Mouse (Mus musculus): ENCODE data around the gene Zfhx2. TPM values are rescaled to one million over a fixed set of nuclear protein-coding genes. Genes with fewer than 3 reads are reported as not detected.

Gene Zfhx2
- total and polyA plus RNA-seq, 3 experiments = 0.07 to 0.59 (median 0.30) TPM

- in situ Hi-C loops (cut with MboI; ENCODE audit: low pct_ligation_motif_present, low pct_unique_long_range_greater_than_20kb, low sequenced_read_pairs) = no loop called here
- H3K36me3 ChIP-seq (replicated peaks in 1 of 2; ENCODE audit: control insufficient read depth in 1 of 2, insufficient read depth in 1 of 2, low read length in 1 of 2) = peaks cover 41 to 57% of the 10 kb centered on the region in 2 experiments
Observed at GRCm38 (mm10) chr14:55104365-55104764, 12.2 kb upstream of the Zfhx2 start.

DNA sequence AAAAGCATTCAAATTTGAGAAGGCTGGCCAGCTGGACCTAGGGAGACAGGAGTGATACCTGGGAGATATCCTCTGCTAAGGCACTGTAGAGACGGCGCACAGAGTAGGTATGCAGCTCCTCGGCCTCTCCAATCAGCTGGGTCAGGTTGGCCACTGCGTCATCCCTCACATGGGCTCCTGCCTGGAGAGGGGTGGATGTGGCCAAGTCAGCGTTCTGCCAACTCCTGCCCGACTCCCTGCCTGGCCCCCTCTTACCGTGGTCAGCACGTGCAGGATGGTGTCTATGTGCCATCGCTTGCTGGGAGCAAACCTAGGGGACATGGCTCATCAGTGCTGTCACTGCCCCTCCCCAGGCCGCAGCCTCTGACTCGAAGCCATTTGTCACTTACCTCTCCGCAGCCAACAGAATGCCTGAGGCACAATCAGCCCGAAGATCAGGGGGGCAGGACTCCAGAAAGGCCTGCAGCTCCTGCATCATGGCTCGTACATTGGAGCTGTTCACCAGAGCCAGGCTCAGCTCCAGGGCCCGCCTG lies 10.2 kb upstream of the Zfhx2 start:
- Histone ChIP-seq H3K9me3 (replicated peaks; ENCODE audit: low read length) (no peaks in the 10 kb centered on the region), H3K27ac (ENCODE audit: insufficient read depth, low read depth) (no peak overlapping the region), H3K79me2 (replicated peaks; ENCODE audit: control insufficient read depth, extremely low read depth, insufficient read depth, poor library complexity, severe bottlenecking) (no peaks in the 10 kb centered on the region), H3K4me1 (ENCODE audit: control insufficient read depth in 1 of 2, insufficient read depth in 2 of 2) (peaks cover 6 to 28% of the 10 kb centered on the region in 2 experiments), H3K4me3 (replicated peaks in 1 of 3; ENCODE audit: low read depth in 2 of 3, low read length in 2 of 3, poor library complexity in 1 of 3) (no peak overlapping the region), H3K27me3 (replicated peaks) (no peaks in the 10 kb centered on the region), H3K9ac (ENCODE audit: insufficient read depth, low read depth) (no peak overlapping the region), H3K36me3 (replicated peaks in 1 of 2; ENCODE audit: control insufficient read depth in 1 of 2, insufficient read depth in 1 of 2, low read length in 1 of 2) (peaks cover 41 to 77% of the 10 kb centered on the region in 2 experiments), H3K4me2 (ENCODE audit: insufficient read depth, low read depth, poor library complexity, severe bottlenecking) (no peak overlapping the region)
- no peak for TF ChIP-seq ZKSCAN1 (IDR thresholded peaks at IDR 0.05; ENCODE audit: borderline replicate concordance, low read depth, low read length)
- TF ChIP-seq MAX (IDR thresholded peaks at IDR 0.05; ENCODE audit: low read length) = no peak
- TF ChIP-seq RAD21 (IDR thresholded peaks at IDR 0.05; ENCODE audit: low read depth, low read length) = no peak
- TF ChIP-seq CHD2 (IDR thresholded peaks at IDR 0.05; ENCODE audit: low read length) = no peak
- TF ChIP-seq POLR2A (IDR thresholded peaks at IDR 0.05; ENCODE audit: low read depth, low read length) = no peak
- no peak for TF ChIP-seq NRF1 (IDR thresholded peaks at IDR 0.05; ENCODE audit: low read depth, low read length)
- TF ChIP-seq ELF1 (IDR thresholded peaks at IDR 0.05; ENCODE audit: low read depth, low read length) = no peak
- TF ChIP-seq MYC (IDR thresholded peaks at IDR 0.05; ENCODE audit: low read depth, low read length) = no peak
- TF ChIP-seq MXI1 (IDR thresholded peaks at IDR 0.05; ENCODE audit: low read depth, low read length) = no peak
- no peak for TF ChIP-seq ZNF384 (IDR thresholded peaks at IDR 0.05; ENCODE audit: low read depth, low read length)
- no peak for TF ChIP-seq JUN (IDR thresholded peaks at IDR 0.05; ENCODE audit: insufficient read depth, low read depth, low read length)
- TF ChIP-seq HCFC1 (IDR thresholded peaks at IDR 0.05; ENCODE audit: low read depth, low read length) = no peak
- TF ChIP-seq NELFE (IDR thresholded peaks at IDR 0.05; ENCODE audit: low read depth, low read length) = no peak
- TF ChIP-seq USF2 (conservative IDR thresholded peaks at IDR 0.05; ENCODE audit: low read depth, low read length) = no peak
- TF ChIP-seq EP300 (IDR thresholded peaks at IDR 0.05; ENCODE audit: low read length) = no peak
- no peak for TF ChIP-seq CHD1 (IDR thresholded peaks at IDR 0.05; ENCODE audit: low read depth, low read length)
- TF ChIP-seq CTCF (conservative IDR thresholded peaks at IDR 0.05 in 1 of 2, IDR thresholded peaks at IDR 0.05 in 1 of 2; ENCODE audit: low read depth in 2 of 2, low read length in 2 of 2) = no peak
- no peak for TF ChIP-seq TBP (conservative IDR thresholded peaks at IDR 0.05; ENCODE audit: low read depth, low read length)
- in situ Hi-C loops (cut with MboI; ENCODE audit: low pct_ligation_motif_present, low pct_unique_long_range_greater_than_20kb, low sequenced_read_pairs) (no loop called here), dilution Hi-C loops (cut with MboI; ENCODE audit: extremely low pct_ligation_motif_present, extremely low pct_unique_long_range_greater_than_20kb, low sequenced_read_pairs) (no loop called here)
- DNase-seq (ENCODE audit: extremely low read depth) = no peak

More at GRCm38 (mm10) chr14:55104365-55104764, 12.2 kb upstream of the Zfhx2 start:
- DNase-seq (ENCODE audit: extremely low read depth) = no peak
- Histone ChIP-seq H3K9ac (ENCODE audit: insufficient read depth, low read depth) (no peak overlapping the region), H3K9me3 (replicated peaks; ENCODE audit: low read length) (no peaks in the 10 kb centered on the region), H3K4me2 (ENCODE audit: insufficient read depth, low read depth, poor library complexity, severe bottlenecking) (no peak overlapping the region), H3K27me3 (replicated peaks) (peaks cover 1% of the 10 kb centered on the region), H3K4me1 (ENCODE audit: control insufficient read depth in 1 of 2, insufficient read depth in 2 of 2) (peaks cover 6 to 31% of the 10 kb centered on the region in 2 experiments), H3K79me2 (replicated peaks; ENCODE audit: control insufficient read depth, extremely low read depth, insufficient read depth, poor library complexity, severe bottlenecking) (no peaks in the 10 kb centered on the region), H3K4me3 (replicated peaks in 1 of 3; ENCODE audit: low read depth in 2 of 3, low read length in 2 of 3, poor library complexity in 1 of 3) (no peak overlapping the region), H3K27ac (ENCODE audit: insufficient read depth, low read depth) (no peak overlapping the region)
- dilution Hi-C loops (cut with MboI; ENCODE audit: extremely low pct_ligation_motif_present, extremely low pct_unique_long_range_greater_than_20kb, low sequenced_read_pairs) = no loop called here
- no peak for TF ChIP-seq CHD1 (IDR thresholded peaks at IDR 0.05; ENCODE audit: low read depth, low read length)
- no peak for TF ChIP-seq CHD2 (IDR thresholded peaks at IDR 0.05; ENCODE audit: low read length)
- no peak for TF ChIP-seq ZC3H11A (IDR thresholded peaks at IDR 0.05; ENCODE audit: low read depth, low read length)
- TF ChIP-seq RCOR1 (conservative IDR thresholded peaks at IDR 0.05; ENCODE audit: low read depth, low read length) = no peak
- no peak for TF ChIP-seq ZMIZ1 (IDR thresholded peaks at IDR 0.05; ENCODE audit: low read depth, low read length)
- no peak for TF ChIP-seq HCFC1 (IDR thresholded peaks at IDR 0.05; ENCODE audit: low read depth, low read length)
- no peak for TF ChIP-seq ZKSCAN1 (IDR thresholded peaks at IDR 0.05; ENCODE audit: borderline replicate concordance, low read depth, low read length)
- TF ChIP-seq UBTF (IDR thresholded peaks at IDR 0.05; ENCODE audit: low read depth, low read length) = no peak
- no peak for TF ChIP-seq MEF2A (IDR thresholded peaks at IDR 0.05; ENCODE audit: borderline replicate concordance, low read depth, low read length)
- no peak for TF ChIP-seq KAT2A (IDR thresholded peaks at IDR 0.05; ENCODE audit: insufficient replicate concordance, low read length)
- TF ChIP-seq POLR2A (IDR thresholded peaks at IDR 0.05; ENCODE audit: low read depth, low read length) = no peak
- no peak for TF ChIP-seq ETS1 (conservative IDR thresholded peaks at IDR 0.05; ENCODE audit: low read depth, low read length)
- no peak for TF ChIP-seq RAD21 (IDR thresholded peaks at IDR 0.05; ENCODE audit: low read depth, low read length)
